Mouse (Mus musculus) stomach, embryonic 16.5 days (tissue): ENCODE results near the gene Atxn7l1. TPM values are rescaled to one million over a fixed set of nuclear protein-coding genes. Genes with fewer than 3 reads are reported as not detected.

Experiments used
- ATAC-seq: fragments of 200-750 bp; cut with Nextera tagmentation; 2 replicates; pipeline ENCODE4 v1.8.0; 2017; ENCODE audit warnings: moderate number of reproducible peaks, moderate TSS enrichment; ENCODE audit not compliant: insufficient read depth, low FRiP score
- H3K27ac ChIP-seq: fragments of 300-500 bp; sonication (generic); 2 replicates; pipeline ENCODE4 v1.5.1; 2014; ENCODE audit warnings: low read length
- H3K27me3 ChIP-seq: fragments of 300-500 bp; sonication (generic); 2 replicates; pipeline ENCODE4 v1.6.1; 2014; ENCODE audit warnings: low read length, control low read depth, mixed read lengths; ENCODE audit not compliant: control insufficient read depth, insufficient read depth
- H3K36me3 ChIP-seq: fragments of 300-500 bp; sonication (generic); 2 replicates; pipeline ENCODE4 v1.6.1; 2014; ENCODE audit warnings: low read length; ENCODE audit not compliant: control insufficient read depth, insufficient read depth
- H3K4me1 ChIP-seq: fragments of 300-500 bp; sonication (generic); 2 replicates; pipeline ENCODE4 v1.6.1; 2014; ENCODE audit warnings: low read length, control low read depth, mixed read lengths; ENCODE audit not compliant: control insufficient read depth, insufficient read depth
- H3K4me2 ChIP-seq: fragments of 300-500 bp; sonication (generic); 2 replicates; pipeline ENCODE4 v1.6.1; 2014; ENCODE audit warnings: low read depth, low read length, mixed read lengths
- H3K4me3 ChIP-seq: fragments of 300-500 bp; sonication (generic); replicated peaks from 2 replicates; pipeline ENCODE4 v1.5.1; 2014; ENCODE audit warnings: mild to moderate bottlenecking, low read length
- H3K9ac ChIP-seq: fragments of 300-500 bp; sonication (generic); 2 replicates; pipeline ENCODE4 v1.6.1; 2014; ENCODE audit warnings: low read length
- H3K9me3 ChIP-seq: fragments of 300-500 bp; sonication (generic); replicated peaks from 2 replicates; pipeline ENCODE4 v1.6.1; 2016; ENCODE audit warnings: low read length, control low read depth; ENCODE audit not compliant: control insufficient read depth
- WGBS: fragments of 180-500 bp; shearing (Covaris S2); extraction: QIAGEN DNeasy Blood & Tissue Kit; methylation state at CpG from one replicate; pipeline ENCODE4 v1.1.7; 2014; 5-methylcytosine and 5-hydroxymethylcytosine counted together
- polyA plus RNA-seq: library from polyadenylated mRNA; unstranded; fragments of >200 nt; fragmentation: Nextera tagmentation; extraction: Ambion mirVana; gene quantifications from 2 replicates; pipeline ENCODE4 v1.2.1, GENCODE M21; 2015

Atxn7l1 gene
- polyA plus RNA-seq, 1 experiment from 2014 or later, result 13.3 TPM

DNA sequence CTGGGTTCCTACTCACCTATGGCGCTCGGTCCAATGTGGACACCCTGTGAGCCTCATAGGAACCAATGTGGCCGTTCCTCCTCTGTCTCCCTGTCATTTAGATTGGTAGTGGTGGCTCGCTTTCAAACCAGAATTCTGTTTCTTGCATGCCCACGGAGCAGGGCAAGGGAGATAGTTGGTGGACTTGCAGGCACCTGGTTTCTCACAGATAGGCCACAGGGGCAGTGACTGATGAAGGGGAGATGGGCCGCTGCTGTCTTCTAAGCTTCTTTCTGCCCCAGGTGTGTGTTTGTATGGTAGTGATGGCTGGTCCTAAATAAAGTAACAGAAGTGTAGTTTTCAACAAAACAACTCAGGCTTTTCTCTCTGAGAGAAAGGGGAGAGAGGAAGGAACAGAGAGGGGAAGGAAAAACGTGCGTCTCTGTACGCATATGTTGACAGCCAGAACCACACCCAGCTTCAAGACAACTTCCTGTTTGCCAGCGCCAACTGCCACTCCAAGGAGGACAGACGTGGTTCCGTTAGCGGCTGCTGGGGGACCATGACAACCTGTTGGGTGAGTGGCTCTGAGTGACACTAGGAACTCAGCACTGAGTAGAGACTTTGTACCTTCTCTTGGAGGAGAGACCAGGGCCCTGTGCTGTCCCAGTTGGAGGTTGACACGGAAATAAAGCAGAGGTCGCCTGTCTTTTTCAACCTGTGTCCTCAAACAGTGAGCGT lies 167.6 kb downstream of the Atxn7l1 start:
- no peaks in the 10 kb centered on the region for H3K36me3 ChIP-seq
- peak overlapping the region; percentile 46 for H3K27ac ChIP-seq
- no peak overlapping the region for H3K9ac ChIP-seq
- WGBS, result 73% methylated on average over 16 of the region's 16 CpGs
- H3K9me3 ChIP-seq, result no peaks in the 10 kb centered on the region
- H3K4me2 ChIP-seq, result peak overlapping the region; percentile 42; the same call in 1 of the 2 replicates
- no peak; the same call in 1 of the 2 replicates for ATAC-seq
- no peaks in the 10 kb centered on the region for H3K27me3 ChIP-seq
- peak overlapping the region; percentile 31; the same call in 1 of the 2 replicates for H3K4me3 ChIP-seq
- H3K4me1 ChIP-seq, result peaks cover 21% of the 10 kb centered on the region

DNA sequence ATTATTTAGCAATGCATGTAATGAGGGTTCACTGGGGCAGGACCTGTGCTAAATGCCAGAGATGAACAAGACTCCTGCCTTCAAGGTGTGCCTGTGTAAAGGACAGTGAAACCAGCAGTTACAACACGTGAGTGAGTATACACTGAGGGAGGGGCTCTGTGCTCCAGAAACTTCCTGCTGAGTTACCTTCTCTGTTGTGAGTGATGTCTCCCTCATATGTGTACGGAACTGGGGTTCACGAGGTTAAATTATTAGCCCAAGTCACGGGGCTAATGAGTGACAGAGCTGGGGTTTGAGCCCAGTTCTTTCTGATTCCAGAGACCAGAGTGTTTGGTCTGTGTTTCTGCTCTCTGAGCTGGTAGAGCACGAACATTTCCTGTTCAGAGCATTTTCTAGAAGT lies 168.3 kb downstream of the Atxn7l1 start:
- Histone ChIP-seq H3K27ac (peak overlapping the region; percentile 46), H3K4me3 (no peak overlapping the region; the same call in 1 of the 2 replicates), H3K9ac (no peak overlapping the region), H3K9me3 (no peaks in the 10 kb centered on the region), H3K4me2 (no peak overlapping the region), H3K27me3 (no peaks in the 10 kb centered on the region), H3K4me1 (peaks cover 21% of the 10 kb centered on the region), H3K36me3 (no peaks in the 10 kb centered on the region)
- 53% methylated on average over 5 of the region's 5 CpGs for WGBS
- no peak; the same call in 1 of the 2 replicates for ATAC-seq

DNA sequence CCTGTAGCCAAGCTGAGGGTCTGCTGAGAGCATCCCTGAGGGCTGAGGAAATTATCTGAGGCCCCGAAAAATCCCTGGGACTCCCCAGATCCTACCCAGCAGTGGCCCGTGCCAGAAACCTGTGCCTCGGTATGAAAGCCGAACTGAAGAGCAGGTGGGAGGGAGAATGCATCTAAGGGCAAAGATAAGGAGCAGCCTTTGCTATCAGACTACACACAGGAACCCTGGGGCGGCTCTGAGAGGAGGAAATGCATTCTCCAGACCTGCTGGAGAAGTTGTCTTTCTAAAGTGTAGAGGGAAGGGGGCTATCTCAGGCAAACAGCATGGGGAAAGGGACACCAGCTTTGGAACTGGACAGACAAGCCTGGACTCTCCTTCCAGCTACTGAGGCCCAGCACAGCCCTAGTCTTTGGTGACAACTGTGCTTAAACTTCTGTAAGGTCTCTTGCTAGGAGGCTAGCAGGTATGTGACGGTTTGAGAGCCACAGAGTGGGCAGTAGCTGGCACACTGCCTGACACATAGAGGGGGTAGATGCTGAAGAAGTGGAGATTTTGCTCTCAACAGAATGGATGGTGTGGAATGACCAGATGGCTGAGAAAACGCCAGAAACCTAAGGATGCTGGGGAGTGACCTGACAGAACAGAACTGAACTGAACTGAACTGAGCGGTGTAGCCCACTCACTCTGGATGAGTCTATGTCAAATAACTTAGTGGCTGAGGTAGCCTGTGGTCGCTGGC lies 170.5 kb downstream of the Atxn7l1 start:
- H3K9ac ChIP-seq, result no peak overlapping the region
- H3K9me3 ChIP-seq, result no peaks in the 10 kb centered on the region
- 72% methylated on average over 9 of the region's 9 CpGs for WGBS
- no peaks in the 10 kb centered on the region for H3K36me3 ChIP-seq
- no peak overlapping the region for H3K4me2 ChIP-seq
- no peak overlapping the region for H3K4me3 ChIP-seq
- no peak for ATAC-seq
- H3K27me3 ChIP-seq, result no peaks in the 10 kb centered on the region
- H3K27ac ChIP-seq, result no peak overlapping the region
- peaks cover 21% of the 10 kb centered on the region for H3K4me1 ChIP-seq

DNA sequence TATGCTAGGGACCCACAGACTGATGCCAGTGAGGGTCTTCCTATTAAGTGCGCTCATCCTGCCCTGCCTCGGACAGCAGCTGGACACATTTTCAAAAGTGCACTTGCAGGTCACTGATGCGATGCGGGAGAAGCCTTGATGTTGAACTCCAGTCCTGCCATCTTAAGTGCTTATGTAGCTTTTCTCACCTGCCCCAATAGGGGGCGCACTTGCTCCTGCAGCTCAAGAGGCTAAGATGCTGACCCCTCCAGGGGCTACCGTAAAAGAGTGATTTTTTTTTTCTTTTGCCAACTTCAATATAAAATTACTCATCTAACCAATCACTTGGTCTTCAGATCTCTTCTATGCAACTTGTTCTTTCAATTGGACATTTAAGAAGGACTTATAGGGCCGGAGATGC lies 175.1 kb downstream of the Atxn7l1 start:
- H3K36me3 ChIP-seq, result no peaks in the 10 kb centered on the region
- H3K27me3 ChIP-seq, result no peaks in the 10 kb centered on the region
- no peak overlapping the region for H3K4me2 ChIP-seq
- H3K4me3 ChIP-seq, result no peak overlapping the region
- no peak for ATAC-seq
- H3K9me3 ChIP-seq, result no peaks in the 10 kb centered on the region
- no peak overlapping the region for H3K9ac ChIP-seq
- H3K4me1 ChIP-seq, result no peaks in the 10 kb centered on the region
- H3K27ac ChIP-seq, result no peak overlapping the region
- WGBS, result 75% methylated on average over 7 of the region's 7 CpGs

DNA sequence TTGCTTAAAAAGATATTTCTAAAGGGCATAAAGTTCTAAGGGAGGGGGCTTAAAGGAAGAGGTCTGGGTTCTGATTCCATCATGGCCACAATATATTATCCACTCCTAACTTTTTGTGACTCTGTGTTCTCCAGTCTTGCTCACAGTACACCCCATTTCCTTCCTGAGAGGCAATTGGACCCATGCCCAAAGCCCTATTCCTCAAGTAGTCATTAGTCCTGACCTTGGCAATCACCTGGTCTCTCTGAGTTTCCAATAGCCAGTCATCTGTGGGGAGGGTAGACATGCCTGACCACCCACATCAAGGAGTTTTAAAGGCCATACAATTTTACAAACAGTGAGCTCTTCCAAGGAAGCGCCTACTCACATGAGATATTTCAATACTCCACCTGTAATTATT lies 176.3 kb downstream of the Atxn7l1 start:
- no peak overlapping the region for H3K9ac ChIP-seq
- H3K36me3 ChIP-seq, result no peaks in the 10 kb centered on the region
- no peaks in the 10 kb centered on the region for H3K27me3 ChIP-seq
- H3K9me3 ChIP-seq, result no peaks in the 10 kb centered on the region
- WGBS, result 86% methylated on average over 1 of the region's 1 CpGs
- H3K4me1 ChIP-seq, result no peaks in the 10 kb centered on the region
- H3K4me2 ChIP-seq, result no peak overlapping the region
- H3K27ac ChIP-seq, result no peak overlapping the region
- no peak for ATAC-seq
- H3K4me3 ChIP-seq, result no peak overlapping the region

DNA sequence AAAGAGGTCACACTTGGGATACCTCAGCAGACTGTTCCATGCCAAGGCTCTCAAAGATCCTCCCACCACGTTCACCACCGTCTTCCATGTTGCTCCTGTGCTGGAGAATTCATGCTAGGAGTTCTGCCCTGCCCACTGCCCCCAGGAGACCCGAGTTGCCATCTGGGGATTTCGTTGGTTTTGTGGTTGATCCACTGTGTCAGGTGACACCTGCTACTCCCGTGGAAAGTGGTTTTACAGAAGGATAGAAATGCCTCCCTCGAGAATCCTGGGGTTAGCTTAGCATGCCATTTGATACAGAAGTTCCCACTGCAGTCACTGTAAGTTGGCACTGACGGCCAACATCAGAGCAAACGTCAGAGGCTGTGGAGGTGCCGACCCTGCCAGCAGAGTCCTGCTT lies 177.9 kb downstream of the Atxn7l1 start:
- no peak overlapping the region for H3K4me3 ChIP-seq
- H3K9ac ChIP-seq, result no peak overlapping the region
- 76% methylated on average over 9 of the region's 9 CpGs for WGBS
- no peak overlapping the region for H3K4me2 ChIP-seq
- ATAC-seq, result no peak
- H3K36me3 ChIP-seq, result no peaks in the 10 kb centered on the region
- no peaks in the 10 kb centered on the region for H3K9me3 ChIP-seq
- H3K4me1 ChIP-seq, result no peaks in the 10 kb centered on the region
- H3K27ac ChIP-seq, result no peak overlapping the region
- no peaks in the 10 kb centered on the region for H3K27me3 ChIP-seq

DNA sequence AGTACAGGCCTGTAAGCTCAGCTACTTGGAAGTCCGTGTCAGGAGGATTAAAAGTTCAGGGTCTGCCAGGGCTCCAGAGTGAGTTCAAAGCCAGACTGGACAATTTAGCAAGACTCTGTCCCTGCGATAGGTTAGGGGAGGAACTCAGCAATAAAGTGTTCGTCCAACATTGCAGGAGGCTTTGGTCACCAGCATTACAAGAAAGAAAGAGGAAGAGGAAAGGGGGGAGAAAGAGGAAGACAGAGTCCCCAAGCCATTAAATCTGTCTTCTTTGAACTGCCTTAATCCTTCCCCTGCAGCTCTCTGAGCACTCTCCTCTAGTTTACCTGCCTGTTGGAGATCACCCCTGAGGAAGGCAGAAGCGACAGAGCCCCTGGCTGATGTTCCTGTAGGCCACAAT lies 184.6 kb downstream of the Atxn7l1 start:
- Histone ChIP-seq H3K4me3 (no peak overlapping the region), H3K4me1 (no peaks in the 10 kb centered on the region), H3K4me2 (no peak overlapping the region), H3K36me3 (no peaks in the 10 kb centered on the region), H3K9ac (no peak overlapping the region), H3K27ac (no peak overlapping the region), H3K9me3 (no peaks in the 10 kb centered on the region), H3K27me3 (no peaks in the 10 kb centered on the region)
- 74% methylated on average over 4 of the region's 4 CpGs for WGBS
- no peak for ATAC-seq

DNA sequence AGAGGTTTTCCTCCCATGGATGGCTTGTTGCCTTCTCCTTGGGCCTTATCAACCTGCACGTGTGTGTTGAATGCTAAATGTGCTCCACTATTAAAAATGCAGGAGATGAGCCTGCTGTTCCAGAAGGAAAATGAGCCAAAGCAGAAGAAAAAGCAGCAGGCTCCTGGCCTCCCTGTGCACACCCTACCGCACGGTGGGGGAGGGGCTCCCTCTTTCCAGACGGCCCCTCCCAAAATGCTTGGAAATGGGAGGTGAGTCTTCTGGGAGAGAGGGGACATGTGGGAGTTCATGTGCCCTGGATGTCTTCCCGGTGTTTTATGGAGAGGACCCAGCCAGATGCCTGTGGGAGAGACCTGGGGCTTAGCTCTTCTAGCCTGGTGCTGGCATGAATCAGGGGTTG lies 185.3 kb downstream of the Atxn7l1 start:
- H3K9me3 ChIP-seq, result no peaks in the 10 kb centered on the region
- H3K27me3 ChIP-seq, result no peaks in the 10 kb centered on the region
- no peak overlapping the region for H3K4me3 ChIP-seq
- no peaks in the 10 kb centered on the region for H3K4me1 ChIP-seq
- WGBS, result 64% methylated on average over 5 of the region's 5 CpGs
- H3K9ac ChIP-seq, result no peak overlapping the region
- H3K36me3 ChIP-seq, result no peaks in the 10 kb centered on the region
- no peak overlapping the region for H3K27ac ChIP-seq
- ATAC-seq, result no peak
- H3K4me2 ChIP-seq, result no peak overlapping the region

DNA sequence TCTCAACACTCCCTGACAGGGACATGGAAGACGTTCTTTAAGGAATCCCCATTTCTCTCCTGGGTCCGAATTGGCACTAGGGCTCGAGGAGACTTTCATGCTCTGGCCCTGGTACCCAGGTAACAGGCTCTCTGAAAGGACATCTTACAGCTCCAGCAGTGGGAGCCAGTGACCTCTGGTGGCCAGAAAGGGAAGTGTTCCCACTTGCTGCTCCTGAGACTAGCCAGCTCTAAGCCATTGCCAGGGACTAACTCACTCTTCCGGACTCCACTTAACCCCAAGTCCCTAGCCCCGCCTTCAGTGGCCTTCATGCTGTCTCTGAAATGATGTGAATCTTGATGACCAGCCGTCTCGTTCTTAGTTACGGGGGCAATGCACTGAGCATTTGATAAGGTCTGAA lies 186.4 kb downstream of the Atxn7l1 start:
- Histone ChIP-seq H3K27me3 (no peaks in the 10 kb centered on the region), H3K4me1 (no peaks in the 10 kb centered on the region), H3K27ac (no peak overlapping the region), H3K4me3 (no peak overlapping the region), H3K9ac (no peak overlapping the region), H3K9me3 (no peaks in the 10 kb centered on the region), H3K4me2 (no peak overlapping the region), H3K36me3 (no peaks in the 10 kb centered on the region)
- ATAC-seq, result peak; percentile 67; the same call in 1 of the 2 replicates
- WGBS, result 23% methylated on average over 8 of the region's 8 CpGs
